Mouse (Mus musculus): Measurements from ENCODE around the gene Pla2g4e. TPM values are rescaled to one million over a fixed set of nuclear protein-coding genes. Genes with fewer than 3 reads are reported as not detected.

Gene Pla2g4e
- polyA plus RNA-seq, 1 experiment from 2014 or later, result 1.2 TPM

GRCm38 (mm10) chr2:120153586-120154360 lies 91.4 kb downstream of the Pla2g4e start:
- H3K36me3 ChIP-seq, result peaks cover 11% of the 10 kb centered on the region
- H3K4me3 ChIP-seq, result peak overlapping the region; percentile 96
- peak overlapping the region; percentile 97 for H3K9ac ChIP-seq
- peaks cover 43% of the 10 kb centered on the region for H3K4me1 ChIP-seq
- under 1% methylated on average over 38 of the region's 38 CpGs for WGBS
- no peak for ATAC-seq (ENCODE audit: extremely low read depth, insufficient number of reproducible peaks, low FRiP score, low TSS enrichment)
- peak overlapping the region; percentile 87 for H3K27ac ChIP-seq (replicated peaks)
- H3K9me3 ChIP-seq, result peaks cover 4% of the 10 kb centered on the region; the same call in 1 of the 2 replicates
- peak overlapping the region; percentile 97 for H3K4me2 ChIP-seq
- H3K27me3 ChIP-seq (replicated peaks), result no peaks in the 10 kb centered on the region

- Histone ChIP-seq H3K36me3 (peaks cover 11% of the 10 kb centered on the region), H3K4me1 (peaks cover 70% of the 10 kb centered on the region), H3K9me3 (no peaks in the 10 kb centered on the region), H3K9ac (no peak overlapping the region), H3K27me3 (replicated peaks) (no peaks in the 10 kb centered on the region), H3K4me3 (no peak overlapping the region), H3K27ac (replicated peaks) (0 out of 2 replicates have a peak overlapping the region, but pooled peaks have one; percentile 10), H3K4me2 (no peak overlapping the region)
- no peak for ATAC-seq (ENCODE audit: extremely low read depth, insufficient number of reproducible peaks, low FRiP score, low TSS enrichment)
- WGBS, result 77% methylated on average over 3 of the region's 3 CpGs
Observed at GRCm38 (mm10) chr2:120150571-120150970, 94.6 kb downstream of the Pla2g4e start.

- peak overlapping the region; percentile 29; the same call in 1 of the 2 replicates for H3K27ac ChIP-seq (replicated peaks)
- 80% methylated on average over 7 of the region's 7 CpGs for WGBS
Observed at GRCm38 (mm10) chr2:120149634-120150033, 95.5 kb downstream of the Pla2g4e start.

GRCm38 (mm10) chr2:120147999-120148398 lies 97.1 kb downstream of the Pla2g4e start:
- H3K4me2 ChIP-seq, result peak overlapping the region; percentile 55
- H3K4me3 ChIP-seq, result no peak overlapping the region
- H3K4me1 ChIP-seq, result peaks cover 62% of the 10 kb centered on the region
- peak overlapping the region; percentile 86 for H3K27ac ChIP-seq (replicated peaks)
- 21% methylated on average over 3 of the region's 3 CpGs for WGBS
- peak overlapping the region; percentile 41 for H3K9ac ChIP-seq
- no peaks in the 10 kb centered on the region for H3K27me3 ChIP-seq (replicated peaks)
- ATAC-seq (ENCODE audit: extremely low read depth, insufficient number of reproducible peaks, low FRiP score, low TSS enrichment), result peak; percentile 68; the same call in 1 of the 2 replicates
- H3K9me3 ChIP-seq, result no peaks in the 10 kb centered on the region
- peaks cover 11% of the 10 kb centered on the region for H3K36me3 ChIP-seq

More at GRCm38 (mm10) chr2:120149634-120150033, 95.5 kb downstream of the Pla2g4e start:
- Histone ChIP-seq H3K27me3 (replicated peaks) (no peaks in the 10 kb centered on the region), H3K4me2 (no peak overlapping the region), H3K36me3 (peaks cover 11% of the 10 kb centered on the region), H3K4me1 (peaks cover 71% of the 10 kb centered on the region), H3K4me3 (no peak overlapping the region), H3K9me3 (no peaks in the 10 kb centered on the region), H3K9ac (no peak overlapping the region)
- ATAC-seq (ENCODE audit: extremely low read depth, insufficient number of reproducible peaks, low FRiP score, low TSS enrichment), result no peak

- H3K9ac ChIP-seq, result no peak overlapping the region
- no peak overlapping the region for H3K4me3 ChIP-seq
- peaks cover 11% of the 10 kb centered on the region for H3K36me3 ChIP-seq
- H3K9me3 ChIP-seq, result no peaks in the 10 kb centered on the region
- no peaks in the 10 kb centered on the region for H3K27me3 ChIP-seq (replicated peaks)
- H3K4me1 ChIP-seq, result peaks cover 58% of the 10 kb centered on the region
- 23% methylated on average over 2 of the region's 2 CpGs for WGBS
- peak overlapping the region; percentile 86 for H3K27ac ChIP-seq (replicated peaks)
- no peak for ATAC-seq (ENCODE audit: extremely low read depth, insufficient number of reproducible peaks, low FRiP score, low TSS enrichment)
- H3K4me2 ChIP-seq, result peak overlapping the region; percentile 55
Observed at GRCm38 (mm10) chr2:120147364-120147763, 97.8 kb downstream of the Pla2g4e start.

- no peak overlapping the region for H3K4me2 ChIP-seq
- H3K4me3 ChIP-seq, result no peak overlapping the region
- no peaks in the 10 kb centered on the region for H3K9me3 ChIP-seq
- no peak for ATAC-seq (ENCODE audit: extremely low read depth, insufficient number of reproducible peaks, low FRiP score, low TSS enrichment)
- H3K36me3 ChIP-seq, result peaks cover 11% of the 10 kb centered on the region
- peaks cover 53% of the 10 kb centered on the region for H3K4me1 ChIP-seq
- peak overlapping the region; percentile 86 for H3K27ac ChIP-seq (replicated peaks)
- WGBS, result 42% methylated on average over 2 of the region's 2 CpGs
- H3K27me3 ChIP-seq (replicated peaks), result no peaks in the 10 kb centered on the region
- H3K9ac ChIP-seq, result no peak overlapping the region
Observed at GRCm38 (mm10) chr2:120146543-120146942, 98.6 kb downstream of the Pla2g4e start.

- H3K9ac ChIP-seq, result no peak overlapping the region
- H3K27ac ChIP-seq (replicated peaks), result peak overlapping the region; percentile 5; the same call in 1 of the 2 replicates
- H3K36me3 ChIP-seq, result peaks cover 4% of the 10 kb centered on the region
- H3K4me2 ChIP-seq, result no peak overlapping the region
- no peaks in the 10 kb centered on the region for H3K27me3 ChIP-seq (replicated peaks)
- H3K9me3 ChIP-seq, result no peaks in the 10 kb centered on the region
- no peak for ATAC-seq (ENCODE audit: extremely low read depth, insufficient number of reproducible peaks, low FRiP score, low TSS enrichment)
- 56% methylated on average over 4 of the region's 4 CpGs for WGBS
- H3K4me3 ChIP-seq, result no peak overlapping the region
- peaks cover 61% of the 10 kb centered on the region for H3K4me1 ChIP-seq
Observed at GRCm38 (mm10) chr2:120144390-120144789, 100.7 kb downstream of the Pla2g4e start.

GRCm38 (mm10) chr2:120142336-120142735 lies 102.8 kb downstream of the Pla2g4e start:
- WGBS, result 84% methylated on average over 5 of the region's 5 CpGs

GRCm38 (mm10) chr2:120141671-120142070 lies 103.5 kb downstream of the Pla2g4e start:
- Histone ChIP-seq H3K9ac (no peak overlapping the region), H3K27ac (replicated peaks) (no peak overlapping the region), H3K27me3 (replicated peaks) (no peaks in the 10 kb centered on the region), H3K9me3 (no peaks in the 10 kb centered on the region), H3K4me1 (peaks cover 60% of the 10 kb centered on the region), H3K4me2 (no peak overlapping the region), H3K36me3 (peaks cover 9% of the 10 kb centered on the region), H3K4me3 (no peak overlapping the region)
- 83% methylated on average over 1 of the region's 1 CpGs for WGBS
- no peak for ATAC-seq (ENCODE audit: extremely low read depth, insufficient number of reproducible peaks, low FRiP score, low TSS enrichment)

More at GRCm38 (mm10) chr2:120142336-120142735, 102.8 kb downstream of the Pla2g4e start:
- Histone ChIP-seq H3K27me3 (replicated peaks) (no peaks in the 10 kb centered on the region), H3K4me3 (no peak overlapping the region), H3K4me2 (no peak overlapping the region), H3K4me1 (peaks cover 60% of the 10 kb centered on the region), H3K27ac (replicated peaks) (no peak overlapping the region), H3K9ac (no peak overlapping the region), H3K36me3 (peaks cover 7% of the 10 kb centered on the region), H3K9me3 (no peaks in the 10 kb centered on the region)
- no peak for ATAC-seq (ENCODE audit: extremely low read depth, insufficient number of reproducible peaks, low FRiP score, low TSS enrichment)

- no peaks in the 10 kb centered on the region for H3K27me3 ChIP-seq (replicated peaks)
- 0 out of 2 replicates have a peak overlapping the region, but pooled peaks have one; percentile 5 for H3K9ac ChIP-seq
- ATAC-seq (ENCODE audit: extremely low read depth, insufficient number of reproducible peaks, low FRiP score, low TSS enrichment), result no peak
- H3K4me1 ChIP-seq, result peaks cover 60% of the 10 kb centered on the region
- H3K36me3 ChIP-seq, result peaks cover 21% of the 10 kb centered on the region
- H3K4me2 ChIP-seq, result no peak overlapping the region; the same call in 1 of the 2 replicates
- WGBS, result 28% methylated on average over 5 of the region's 5 CpGs
- H3K9me3 ChIP-seq, result no peaks in the 10 kb centered on the region
- peak overlapping the region; percentile 79 for H3K27ac ChIP-seq (replicated peaks)
- H3K4me3 ChIP-seq, result no peak overlapping the region
Observed at GRCm38 (mm10) chr2:120140326-120140725, 104.8 kb downstream of the Pla2g4e start.

GRCm38 (mm10) chr2:120139091-120139490 lies 106.0 kb downstream of the Pla2g4e start:
- ATAC-seq (ENCODE audit: extremely low read depth, insufficient number of reproducible peaks, low FRiP score, low TSS enrichment), result no peak
- H3K4me3 ChIP-seq, result no peak overlapping the region
- H3K9ac ChIP-seq, result peak overlapping the region; percentile 12
- H3K27ac ChIP-seq (replicated peaks), result peak overlapping the region; percentile 79
- no peak overlapping the region for H3K4me2 ChIP-seq
- H3K36me3 ChIP-seq, result peaks cover 21% of the 10 kb centered on the region
- peaks cover 68% of the 10 kb centered on the region for H3K4me1 ChIP-seq
- WGBS, result 41% methylated on average over 1 of the region's 1 CpGs
- no peaks in the 10 kb centered on the region for H3K9me3 ChIP-seq
- H3K27me3 ChIP-seq (replicated peaks), result no peaks in the 10 kb centered on the region
